Mouse (Mus musculus): Measurements from ENCODE around the gene Churc1. TPM values are rescaled to one million over a fixed set of nuclear protein-coding genes. Genes with fewer than 3 reads are reported as not detected.
"Not testable (repeated sequence)": the region's sequence is repeated elsewhere in the genome, so short reads cannot be mapped to it uniquely, and the experiment has no call there.

The Churc1 gene
- total RNA-seq, 2 experiments from 2014 or later = 76.2 to 77.6 TPM

DNA sequence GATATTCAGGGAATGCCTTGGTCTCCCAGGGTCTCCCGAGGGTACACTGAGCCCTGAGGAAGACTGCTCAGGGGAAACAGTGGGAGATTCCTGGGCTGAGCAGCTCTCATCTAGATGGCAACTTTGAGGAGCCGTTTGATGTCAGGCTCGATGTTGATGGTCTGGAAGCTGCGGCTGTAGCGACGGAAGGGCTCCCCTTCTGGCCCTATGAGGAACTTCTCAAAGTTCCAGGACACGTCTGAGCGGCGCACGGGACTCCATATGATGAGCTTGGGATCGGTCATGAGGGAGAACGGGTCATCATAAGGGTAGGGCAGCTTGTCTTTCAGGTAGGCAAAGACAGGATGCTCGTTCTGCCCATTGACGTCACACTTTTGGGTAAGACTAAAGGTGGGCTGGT lies 27.2 kb downstream of the Churc1 start:
- DNase-seq = not testable (repeated sequence)

DNA sequence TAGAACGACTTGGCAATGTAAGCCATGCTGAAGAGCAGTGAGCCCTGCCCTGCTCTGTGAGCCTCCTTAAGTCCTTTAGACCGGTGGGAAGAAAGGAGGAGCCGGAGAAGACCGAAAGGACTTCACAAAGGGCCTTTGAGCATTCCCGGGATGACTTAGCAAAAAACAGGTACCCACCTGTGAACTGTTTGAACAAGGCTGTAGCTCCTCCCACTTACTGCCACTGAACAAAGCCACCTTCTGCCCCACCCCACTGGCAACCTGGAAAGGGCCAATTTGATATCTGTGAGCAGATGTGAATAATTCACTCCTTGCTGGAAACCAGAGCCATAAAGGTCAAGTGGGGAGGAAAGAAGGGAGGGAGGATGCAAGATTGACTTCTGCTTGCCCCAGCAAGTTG lies 30.0 kb downstream of the Churc1 start, which contains the start of gene Gpx2:
Gene Gpx2, minus strand, starts transcription at position 205 of the 400 bp plus-strand sequence.
- no peak for DNase-seq

DNA sequence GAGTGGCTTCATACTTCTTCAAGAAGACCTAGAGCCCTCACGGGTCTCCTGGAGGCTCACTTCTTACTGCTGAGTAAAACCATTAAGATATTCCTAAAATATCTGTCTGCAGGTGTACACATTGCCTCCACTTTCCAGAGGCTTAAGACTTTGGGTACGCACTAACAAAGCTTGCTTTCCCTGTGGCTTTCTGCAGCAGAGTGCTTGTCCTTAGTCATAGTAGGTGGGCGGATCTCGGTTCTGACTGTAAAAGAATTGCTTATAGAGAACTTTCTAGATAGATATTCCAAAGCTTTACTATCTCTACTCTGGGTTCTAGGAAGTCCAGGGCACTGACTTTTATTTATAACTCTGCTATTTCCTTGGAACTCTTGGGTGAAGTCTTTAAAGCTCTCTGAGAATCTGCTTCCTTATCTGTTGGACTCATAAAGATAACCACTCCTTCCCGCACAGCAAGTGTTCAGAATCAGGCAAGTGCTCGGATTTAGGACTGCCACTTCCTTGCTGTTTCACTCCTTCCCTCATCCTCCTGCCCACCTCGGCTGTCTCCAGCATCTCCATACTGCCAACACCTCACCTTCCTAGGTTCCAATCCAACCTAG lies 31.7 kb downstream of the Churc1 start:
- no peak for DNase-seq

DNA sequence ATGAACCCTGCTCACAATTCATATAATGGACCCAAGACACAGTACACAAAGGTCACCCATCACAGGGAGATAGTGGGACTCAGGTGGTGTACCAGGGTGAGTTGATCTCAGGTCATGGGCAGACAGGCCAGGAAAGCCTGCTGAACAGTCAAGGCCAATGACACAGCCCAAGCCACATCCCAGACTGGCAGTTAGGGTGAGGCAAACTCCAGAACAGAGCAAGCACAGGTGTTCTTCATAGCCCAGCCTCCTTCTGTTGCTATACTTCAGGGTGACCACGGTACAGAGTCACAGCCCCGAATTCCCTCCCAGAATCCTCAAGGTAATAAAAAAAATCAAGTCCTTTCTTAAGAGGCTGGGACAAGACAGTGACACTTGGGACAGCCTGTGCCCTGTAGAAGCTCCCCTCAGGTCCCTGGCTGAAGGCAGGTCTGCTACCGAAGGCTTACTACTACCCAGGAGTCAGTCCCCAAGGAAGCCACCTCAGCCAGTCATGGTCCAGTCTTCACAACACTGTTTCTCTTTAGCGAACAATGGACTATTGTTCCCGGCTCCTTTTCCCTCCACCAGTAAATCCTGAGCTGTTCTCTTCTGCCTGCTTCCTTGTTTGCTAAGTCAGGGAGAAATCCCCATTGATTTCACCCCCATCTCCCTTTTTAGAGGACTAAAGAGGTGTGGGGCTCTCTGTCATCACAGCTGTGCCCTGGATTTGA lies 32.8 kb downstream of the Churc1 start:
- DNase-seq = no peak

DNA sequence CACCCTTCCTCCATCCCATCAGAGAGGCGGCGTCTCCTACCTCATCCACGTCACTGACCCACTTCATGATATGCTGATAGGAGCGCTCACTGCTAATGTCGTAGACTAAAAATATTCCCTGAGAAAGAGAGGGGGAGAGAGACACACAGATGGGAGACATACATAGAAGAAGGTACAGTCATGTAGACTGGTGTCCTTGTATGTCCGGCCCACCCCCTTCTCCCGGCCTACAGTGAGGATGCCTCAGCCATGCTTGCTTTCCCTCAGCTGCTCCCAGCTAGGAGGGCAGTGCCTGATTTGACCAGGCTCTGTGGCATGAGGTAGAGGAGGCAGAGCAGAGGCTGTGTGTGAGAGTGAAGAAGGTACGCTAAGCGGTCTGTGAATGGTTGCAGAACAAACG lies 37.7 kb downstream of the Churc1 start:
- DNase-seq = no peak

DNA sequence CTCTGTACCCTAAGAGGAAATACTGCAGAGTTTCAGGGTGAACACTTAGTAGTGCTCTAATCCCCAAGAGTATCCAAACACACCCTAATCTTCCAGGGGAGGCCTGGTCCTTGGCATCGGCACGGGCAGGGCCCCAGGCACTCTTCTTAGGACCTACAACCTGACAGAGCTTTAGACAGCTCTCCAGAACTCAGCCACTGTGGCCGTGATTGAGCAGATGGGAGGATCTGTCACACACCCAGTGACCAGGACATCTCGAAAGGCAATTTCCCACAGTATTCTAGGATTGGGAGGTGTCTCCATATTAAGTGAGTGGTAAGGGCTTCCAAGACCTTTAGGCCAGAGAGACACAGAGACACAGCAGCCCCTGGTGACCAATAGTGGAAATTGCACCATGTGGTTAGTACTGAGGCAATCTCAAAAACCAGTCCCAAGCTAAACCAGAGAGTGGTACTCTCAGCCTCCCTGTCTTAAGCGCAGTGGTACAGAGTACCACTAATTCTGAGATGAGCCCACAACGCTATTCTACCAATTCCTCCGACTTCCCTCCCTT lies 38.4 kb downstream of the Churc1 start:
- peak; percentile 65 for DNase-seq

DNA sequence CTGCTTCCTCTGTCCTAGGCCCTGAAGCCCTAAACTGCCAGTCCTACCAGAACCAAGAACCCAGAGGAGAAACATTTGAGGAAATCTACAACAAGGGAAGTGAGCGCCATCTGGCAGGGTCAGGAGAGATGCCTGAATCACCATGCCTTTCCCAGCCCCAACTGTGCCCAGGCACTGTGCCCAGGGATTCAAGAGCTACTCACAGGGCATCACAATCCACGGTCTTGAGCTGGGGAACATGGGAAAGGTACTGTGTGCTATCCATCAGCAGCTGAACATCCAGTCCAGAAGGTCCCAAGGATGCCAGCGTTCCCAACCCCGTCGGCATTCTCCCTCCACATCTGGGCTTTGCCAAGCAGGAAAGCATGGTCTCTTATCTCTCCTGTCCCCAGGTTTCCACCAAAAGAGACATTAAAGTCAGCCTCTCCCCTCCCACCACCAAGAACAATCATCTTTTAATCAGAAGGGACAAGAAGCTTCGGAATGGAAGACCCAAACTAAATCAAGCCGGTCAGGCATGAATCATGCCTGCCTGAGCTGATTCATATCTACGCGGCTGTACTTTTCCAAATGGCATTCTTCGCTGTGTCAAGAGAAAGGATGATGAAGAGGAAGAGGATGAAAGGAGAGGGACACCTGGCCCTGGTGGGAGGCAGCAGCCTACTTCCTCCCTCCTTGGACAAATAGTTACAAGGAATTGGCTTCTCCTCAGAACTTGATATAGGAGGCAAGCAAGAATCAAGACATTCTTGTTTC lies 39.9 kb downstream of the Churc1 start:
- peak; percentile 24 for DNase-seq

DNA sequence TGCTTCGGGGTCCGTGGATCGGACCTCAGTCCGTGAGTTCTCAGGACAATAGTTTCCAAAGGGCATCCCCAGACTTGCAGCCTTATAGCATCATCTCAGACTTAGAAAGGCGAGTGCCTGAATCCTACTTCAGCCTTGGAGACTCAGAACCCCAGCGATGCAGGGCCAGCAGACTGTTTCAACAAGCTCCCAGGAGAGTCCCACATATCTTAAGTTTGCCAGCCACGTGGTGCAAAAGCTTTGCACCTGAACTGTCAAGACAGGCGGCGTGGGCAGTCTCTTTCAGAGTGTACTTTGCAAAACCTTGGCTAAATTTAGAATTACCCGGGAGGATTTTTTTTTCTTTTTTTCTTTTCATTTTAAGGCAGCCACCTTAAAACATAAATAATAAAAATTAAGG lies 42.5 kb downstream of the Churc1 start:
- no peak for DNase-seq

DNA sequence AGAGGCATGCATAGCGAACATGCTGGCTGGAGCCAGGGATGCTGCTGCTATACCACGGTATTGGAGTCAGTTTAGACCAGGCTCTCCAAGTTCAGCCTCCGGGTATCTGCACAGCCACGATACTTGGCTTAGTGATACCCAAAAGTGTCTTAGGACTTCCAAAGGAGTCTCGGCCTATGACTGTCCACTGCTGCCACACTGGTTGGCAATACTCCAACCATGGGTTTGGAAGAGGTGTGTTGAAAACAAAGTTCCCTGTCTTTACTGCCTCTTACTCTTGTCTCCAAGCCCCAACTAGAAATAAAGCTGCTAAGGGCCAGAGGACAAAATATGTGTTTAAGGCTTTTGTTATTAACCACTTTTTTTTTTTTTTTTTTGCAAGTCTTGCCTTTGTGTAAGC lies 45.2 kb downstream of the Churc1 start:
- no peak for DNase-seq

DNA sequence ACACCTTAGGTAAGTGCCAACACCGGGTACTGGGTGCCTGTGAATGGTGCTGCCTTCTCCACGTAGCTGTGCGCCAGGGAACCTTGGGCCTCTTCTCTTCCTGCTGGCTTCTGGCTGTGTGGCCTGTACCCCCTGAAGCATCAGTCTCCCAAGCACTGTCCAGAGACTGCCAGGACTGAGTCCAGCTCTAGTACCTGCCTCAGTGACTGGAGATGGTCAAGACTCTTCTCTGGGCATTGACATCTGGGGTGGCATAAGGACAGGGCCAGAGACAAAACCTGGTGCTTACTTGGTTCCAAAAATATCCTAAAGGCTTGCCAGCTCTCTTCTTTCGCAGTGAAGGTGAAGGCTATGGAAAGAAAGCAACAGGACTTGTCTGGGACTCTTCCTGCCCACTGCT lies 45.7 kb downstream of the Churc1 start:
- DNase-seq = no peak

DNA sequence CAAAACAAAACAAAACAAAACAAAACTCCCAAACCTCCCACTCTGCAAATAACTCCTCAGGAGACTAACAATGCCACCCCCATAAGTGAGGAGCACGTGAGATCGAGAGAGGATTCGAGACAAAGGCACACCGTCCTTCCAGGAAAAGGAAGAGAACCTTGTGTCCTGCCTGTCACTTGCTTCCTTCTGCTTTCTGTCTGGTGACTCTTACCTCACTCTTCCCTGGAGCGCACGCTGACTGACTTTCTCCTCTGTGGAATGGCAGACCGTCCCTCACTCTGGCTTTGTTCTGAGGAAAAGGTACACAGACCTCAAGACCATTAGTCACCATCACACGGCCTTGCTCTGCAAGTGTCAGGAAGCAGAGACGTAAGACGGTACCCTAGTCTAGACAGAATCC lies 48.2 kb downstream of the Churc1 start:
- DNase-seq = no peak

DNA sequence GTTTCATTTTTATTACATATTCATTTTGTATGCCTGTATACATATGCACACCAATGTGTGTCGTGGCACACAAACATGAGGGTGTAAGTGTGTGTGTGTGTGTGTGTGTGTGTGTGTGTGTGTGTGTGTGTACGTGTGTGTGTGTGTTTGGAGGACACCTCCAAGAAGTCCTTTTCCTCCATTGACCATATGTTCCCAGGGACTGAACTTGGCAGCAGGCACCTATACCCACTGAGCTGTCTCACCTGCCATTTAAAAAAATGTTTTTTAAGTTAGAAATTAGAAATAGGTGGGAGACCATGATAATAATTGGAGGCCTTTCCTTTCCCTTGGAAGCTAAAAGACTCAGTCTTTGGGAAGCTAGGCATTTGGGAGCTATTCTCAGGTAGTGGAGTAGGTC lies 48.8 kb downstream of the Churc1 start:
- no peak for DNase-seq

DNA sequence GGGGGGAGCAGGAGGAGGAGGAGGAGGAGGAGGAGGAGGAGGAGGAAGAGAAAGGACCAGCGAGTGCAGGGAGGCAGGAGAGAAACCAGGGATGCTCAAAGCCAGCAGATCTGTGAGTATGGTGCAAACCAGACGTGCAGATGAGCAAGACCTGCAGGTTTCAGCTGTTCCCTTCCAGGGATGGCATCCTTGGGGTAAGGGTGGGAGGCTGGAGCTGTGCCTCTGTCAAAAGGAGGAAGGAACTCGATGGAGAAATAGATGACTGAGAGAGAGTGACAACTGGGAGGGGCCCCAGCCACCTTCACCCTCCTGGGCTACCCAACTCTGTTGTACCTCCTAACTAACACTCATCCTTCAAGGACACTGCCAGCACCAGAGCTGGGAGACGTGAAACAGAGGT lies 51.4 kb downstream of the Churc1 start:
- no peak for DNase-seq

DNA sequence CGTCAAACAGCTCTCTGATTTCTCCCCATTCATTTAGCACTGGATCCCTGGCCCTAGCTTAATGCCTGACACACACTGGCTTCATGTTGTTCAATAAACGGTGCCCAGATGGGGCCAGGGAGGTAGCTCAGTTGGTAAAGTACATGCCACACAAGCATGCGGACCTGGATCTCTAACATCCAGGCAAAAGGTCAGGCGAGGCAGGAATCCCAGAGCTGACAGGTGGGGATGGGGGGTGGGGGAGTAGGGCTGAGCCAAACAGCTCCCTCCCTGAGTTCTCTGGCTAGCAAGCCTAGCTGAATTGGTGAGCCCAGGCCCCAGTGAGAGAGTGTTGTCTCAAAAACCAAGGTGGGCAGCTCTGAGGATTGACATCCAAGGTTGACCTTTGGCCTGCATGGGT lies 51.8 kb downstream of the Churc1 start:
- no peak for DNase-seq

DNA sequence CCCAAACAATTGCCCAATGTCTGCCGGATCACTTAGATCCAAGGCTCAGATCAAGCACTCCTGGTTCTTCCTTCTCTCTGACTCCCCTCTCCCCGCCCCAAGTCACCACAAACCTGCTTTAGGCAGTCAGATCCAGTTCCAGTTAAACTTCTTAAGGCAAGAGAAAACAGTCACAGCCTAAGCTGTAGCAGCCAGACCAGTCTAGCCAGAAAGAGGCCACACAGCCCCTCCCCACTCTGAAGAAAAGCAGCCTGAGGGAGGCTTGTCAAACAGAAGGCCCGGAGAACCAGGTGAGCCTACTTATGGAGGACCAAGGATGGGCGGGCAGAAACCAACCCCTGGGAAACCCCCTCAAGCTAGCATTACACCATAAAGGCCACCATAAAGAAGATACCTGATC lies 52.8 kb downstream of the Churc1 start:
- DNase-seq = no peak

DNA sequence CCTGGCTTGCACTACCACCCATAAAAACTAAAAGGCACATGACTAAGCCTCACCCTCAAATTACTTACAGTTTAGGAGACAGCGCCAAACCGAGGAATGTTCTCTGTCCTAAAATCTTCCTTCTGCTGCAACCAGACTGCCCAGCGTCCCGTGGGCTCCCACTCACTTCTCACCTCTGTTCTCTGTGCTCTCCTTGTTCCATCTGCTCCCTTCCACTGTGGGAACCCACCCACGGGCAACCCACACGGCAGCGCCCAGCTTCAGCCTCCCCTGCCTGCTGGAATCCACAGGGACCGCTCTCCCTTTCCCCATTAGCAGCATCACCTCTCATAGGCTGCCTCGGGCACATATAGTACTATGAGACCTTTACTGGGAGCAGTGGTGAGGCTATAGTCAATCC lies 53.6 kb downstream of the Churc1 start:
- DNase-seq = no peak

DNA sequence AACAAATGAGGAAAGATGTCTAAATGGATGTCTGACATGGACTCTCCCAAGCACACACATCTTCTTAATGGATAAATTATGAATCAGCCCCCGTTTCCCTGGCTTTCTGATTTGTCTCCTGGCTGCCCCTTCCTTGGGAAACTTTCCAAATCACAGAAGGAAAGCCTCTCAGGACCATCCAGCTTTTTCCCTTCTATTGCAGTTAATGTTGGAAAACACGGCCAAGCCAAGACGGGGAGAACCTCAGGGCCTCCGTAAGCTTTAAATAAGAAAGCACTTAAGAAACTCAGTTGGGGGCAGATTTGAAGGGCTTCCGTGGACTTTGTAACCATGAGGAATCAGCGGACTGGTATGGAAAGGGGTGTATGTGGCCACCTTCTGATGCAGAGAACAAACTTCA lies 54.5 kb downstream of the Churc1 start:
- DNase-seq = no peak

DNA sequence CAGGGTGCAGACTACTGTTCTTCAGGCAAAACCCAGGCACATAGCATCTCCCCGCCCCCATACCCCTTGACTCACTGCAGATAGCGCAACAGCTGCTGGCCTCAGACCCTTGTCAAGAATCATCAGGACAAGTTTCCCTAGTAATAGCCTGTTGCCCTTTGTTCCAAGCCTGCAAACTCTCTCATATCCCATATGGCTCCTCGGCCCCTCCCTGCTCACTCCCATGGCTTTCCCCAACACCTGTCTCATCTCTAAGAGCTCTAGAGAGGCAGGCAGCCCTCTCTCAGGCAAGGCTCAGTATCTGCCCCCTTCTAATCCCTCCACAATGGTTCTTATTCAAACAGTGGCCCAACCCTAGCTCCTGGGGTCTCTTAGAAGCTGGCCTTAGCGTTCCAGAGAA lies 55.3 kb downstream of the Churc1 start:
- DNase-seq = no peak

DNA sequence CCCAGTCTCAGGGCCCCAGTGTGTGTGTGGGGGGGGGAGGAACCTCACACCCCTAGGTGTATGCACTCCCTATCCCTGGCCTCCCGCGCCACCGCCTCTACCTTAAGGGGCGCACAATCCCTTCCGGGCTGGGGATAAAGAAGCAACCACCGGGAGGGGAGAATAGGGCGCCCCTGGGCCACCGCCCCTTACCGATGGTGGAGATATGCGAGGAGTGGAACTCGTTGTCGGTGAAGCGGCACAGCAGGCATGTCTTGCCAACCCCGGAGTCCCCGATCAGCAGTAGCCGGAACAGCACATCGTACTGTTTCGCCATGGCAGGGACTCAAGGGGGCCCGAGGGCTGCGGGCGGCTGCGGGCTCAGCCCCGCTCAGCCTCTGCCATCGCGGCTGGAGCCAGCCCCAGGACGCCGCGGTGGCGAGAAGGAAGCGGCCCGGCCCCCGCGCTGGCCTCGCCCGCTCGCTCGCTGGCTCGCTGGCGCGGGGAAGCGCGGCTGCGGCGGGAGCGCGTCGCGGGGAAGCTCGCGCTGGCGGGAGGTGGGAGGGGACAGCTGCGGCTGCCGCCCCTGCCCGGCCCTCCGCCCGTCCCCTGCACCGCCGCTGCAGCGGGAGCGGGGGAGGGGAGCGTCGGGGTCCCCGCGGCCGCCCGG lies 56.8 kb downstream of the Churc1 start:
- DNase-seq = peak; percentile 56

DNA sequence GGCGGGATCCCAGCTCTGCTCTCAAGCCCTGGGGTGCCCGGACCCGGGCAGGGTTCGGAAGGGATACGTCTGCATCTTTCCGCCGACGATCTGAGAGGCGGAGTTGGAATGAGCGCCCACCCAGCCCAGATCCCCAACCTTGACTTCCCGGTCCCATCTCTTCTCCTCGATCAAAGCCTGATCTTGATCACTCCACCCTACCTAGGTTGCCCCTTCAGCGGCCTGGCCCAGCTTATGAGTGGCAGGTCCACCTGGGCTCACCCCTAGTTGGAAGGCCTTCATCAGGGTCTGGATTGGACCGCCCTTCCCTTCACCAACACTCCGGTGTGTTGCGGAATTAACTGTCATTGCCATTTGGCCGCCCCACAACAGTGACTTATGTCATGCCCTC lies 57.3 kb downstream of the Churc1 start, which contains the start of gene Rab15:
Gene Rab15, minus strand, starts transcription at position 258 of the 391 bp plus-strand sequence.
- DNase-seq = no peak

DNA sequence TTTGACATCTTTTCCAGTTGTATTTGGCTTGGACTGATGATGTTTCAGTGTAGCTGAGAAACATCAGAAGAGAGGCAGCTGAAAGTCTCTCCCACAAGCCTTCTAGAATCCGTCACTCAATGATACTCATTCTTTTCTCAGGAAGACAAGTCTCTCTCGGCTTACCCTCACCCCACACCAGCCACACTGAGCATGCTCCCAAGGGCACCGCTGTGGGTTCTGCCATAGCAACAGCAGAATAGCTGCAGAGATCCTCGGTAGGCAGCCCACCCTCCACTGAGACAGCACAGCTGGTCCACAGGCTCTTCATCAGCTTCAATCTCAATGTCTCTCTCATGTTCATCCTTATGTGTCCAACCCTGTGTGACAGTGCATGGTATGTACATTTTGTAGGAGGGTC lies 59.9 kb downstream of the Churc1 start:
- DNase-seq = no peak

DNA sequence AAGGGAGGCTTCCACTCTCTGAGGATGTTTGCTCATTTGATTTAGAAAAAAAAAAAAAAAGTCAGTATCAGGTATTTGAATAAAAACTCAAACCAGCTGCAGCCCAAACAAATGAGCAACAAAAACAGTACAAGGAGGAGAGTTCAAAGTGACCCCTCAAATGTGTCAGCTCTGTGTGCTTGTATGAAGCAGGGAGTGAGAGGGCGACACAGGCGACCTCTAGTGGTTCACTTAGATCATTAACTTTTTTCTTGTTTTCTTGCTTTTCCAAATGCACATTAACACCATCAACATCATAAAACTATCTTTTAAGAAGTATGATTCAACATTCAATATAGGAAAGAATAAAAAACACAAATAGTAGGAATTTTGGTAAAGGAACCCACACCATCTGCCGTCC lies 67.4 kb downstream of the Churc1 start:
- DNase-seq = peak; percentile 21

All from adrenal gland, postnatal 10 days (tissue).